Mouse (Mus musculus): ENCODE measurements around the gene Cd81. TPM values are rescaled to one million over a fixed set of nuclear protein-coding genes. Genes with fewer than 3 reads are reported as not detected.

Gene Cd81
- polyA plus RNA-seq, 2 experiments = 48.0 to 120 TPM

- DNase-seq (ENCODE audit: low read depth in 3 of 3, low spot score in 3 of 3) = no peak
Observed at GRCm38 (mm10) chr7:143077351-143077750, 24.8 kb downstream of the Cd81 start.

GRCm38 (mm10) chr7:143082024-143082423, 29.5 kb downstream of the Cd81 start:
- no peaks in the 10 kb centered on the region for H3K4me1 ChIP-seq (replicated peaks; ENCODE audit: control insufficient read depth in 2 of 2, insufficient read depth in 2 of 2, low read length in 1 of 2)
- no peak overlapping the region for H3K4me2 ChIP-seq (ENCODE audit: low read depth)
- no peak overlapping the region for H3K27ac ChIP-seq
- H3K9me3 ChIP-seq (ENCODE audit: control insufficient read depth, low read length) = no peaks in the 10 kb centered on the region
- 28% methylated on average over 6 of the region's 6 CpGs for WGBS (ENCODE audit: insufficient replicate concordance)
- no peaks in the 10 kb centered on the region for H3K27me3 ChIP-seq (ENCODE audit: control insufficient read depth, insufficient read depth, low read length)
- no peak for TF ChIP-seq CTCF (IDR thresholded peaks at IDR 0.05; ENCODE audit: low read depth)
- TF ChIP-seq EP300 (IDR thresholded peaks at IDR 0.05; ENCODE audit: low read depth) = no peak
- no peak overlapping the region for H3K4me3 ChIP-seq (ENCODE audit: insufficient read depth in 1 of 2, low read depth in 2 of 2, low read length in 2 of 2)
- H3K36me3 ChIP-seq (replicated peaks; ENCODE audit: control insufficient read depth, insufficient read depth, low read depth) = no peaks in the 10 kb centered on the region
- no peak for ATAC-seq (ENCODE audit: insufficient read depth)
- no peak overlapping the region for H3K9ac ChIP-seq (replicated peaks)
- DNase-seq (ENCODE audit: low read depth in 3 of 3, low spot score in 3 of 3) = no peak

More at GRCm38 (mm10) chr7:143077351-143077750, 24.8 kb downstream of the Cd81 start:
- 69% methylated on average over 2 of the region's 2 CpGs for WGBS (ENCODE audit: insufficient replicate concordance)
- no peaks in the 10 kb centered on the region for H3K27me3 ChIP-seq (ENCODE audit: control insufficient read depth, insufficient read depth, low read length)
- H3K4me3 ChIP-seq (ENCODE audit: insufficient read depth in 1 of 2, low read depth in 2 of 2, low read length in 2 of 2) = no peak overlapping the region
- no peaks in the 10 kb centered on the region for H3K36me3 ChIP-seq (replicated peaks; ENCODE audit: control insufficient read depth, insufficient read depth, low read depth)
- no peak for TF ChIP-seq CTCF (IDR thresholded peaks at IDR 0.05; ENCODE audit: low read depth)
- no peak for TF ChIP-seq EP300 (IDR thresholded peaks at IDR 0.05; ENCODE audit: low read depth)
- no peaks in the 10 kb centered on the region for H3K4me1 ChIP-seq (replicated peaks; ENCODE audit: control insufficient read depth in 2 of 2, insufficient read depth in 2 of 2, low read length in 1 of 2)
- ATAC-seq (ENCODE audit: insufficient read depth) = no peak
- H3K9ac ChIP-seq (replicated peaks) = no peak overlapping the region
- H3K27ac ChIP-seq = no peak overlapping the region
- no peaks in the 10 kb centered on the region for H3K9me3 ChIP-seq (ENCODE audit: control insufficient read depth, low read length)
- no peak overlapping the region for H3K4me2 ChIP-seq (ENCODE audit: low read depth)

- TF ChIP-seq EP300 (IDR thresholded peaks at IDR 0.05; ENCODE audit: low read depth) = no peak
- no peak for TF ChIP-seq CTCF (IDR thresholded peaks at IDR 0.05; ENCODE audit: low read depth)
- no peaks in the 10 kb centered on the region for H3K4me1 ChIP-seq (replicated peaks; ENCODE audit: control insufficient read depth in 2 of 2, insufficient read depth in 2 of 2, low read length in 1 of 2)
- no peak for DNase-seq (ENCODE audit: low read depth in 3 of 3, low spot score in 3 of 3)
- H3K4me2 ChIP-seq (ENCODE audit: low read depth) = no peak overlapping the region
- no peaks in the 10 kb centered on the region for H3K36me3 ChIP-seq (replicated peaks; ENCODE audit: control insufficient read depth, insufficient read depth, low read depth)
- no peak for ATAC-seq (ENCODE audit: insufficient read depth)
- 32% methylated on average over 2 of the region's 2 CpGs for WGBS (ENCODE audit: insufficient replicate concordance)
- no peaks in the 10 kb centered on the region for H3K27me3 ChIP-seq (ENCODE audit: control insufficient read depth, insufficient read depth, low read length)
- H3K9ac ChIP-seq (replicated peaks) = no peak overlapping the region
- H3K9me3 ChIP-seq (ENCODE audit: control insufficient read depth, low read length) = no peaks in the 10 kb centered on the region
- H3K4me3 ChIP-seq (ENCODE audit: insufficient read depth in 1 of 2, low read depth in 2 of 2, low read length in 2 of 2) = no peak overlapping the region
- H3K27ac ChIP-seq = no peak overlapping the region
Observed at GRCm38 (mm10) chr7:143083708-143084107, 31.2 kb downstream of the Cd81 start.

- ATAC-seq (ENCODE audit: insufficient read depth) = peak; percentile 47; the same call in 1 of the 2 replicates
- no peak overlapping the region for H3K4me2 ChIP-seq (ENCODE audit: low read depth)
- H3K4me3 ChIP-seq (ENCODE audit: insufficient read depth in 1 of 2, low read depth in 2 of 2, low read length in 2 of 2) = no peak overlapping the region
- H3K4me1 ChIP-seq (replicated peaks; ENCODE audit: control insufficient read depth in 2 of 2, insufficient read depth in 2 of 2, low read length in 1 of 2) = no peaks in the 10 kb centered on the region
- H3K9me3 ChIP-seq (ENCODE audit: control insufficient read depth, low read length) = no peaks in the 10 kb centered on the region
- TF ChIP-seq CTCF (IDR thresholded peaks at IDR 0.05; ENCODE audit: low read depth) = peak; percentile 89
- no peak for TF ChIP-seq EP300 (IDR thresholded peaks at IDR 0.05; ENCODE audit: low read depth)
- no peak overlapping the region for H3K9ac ChIP-seq (replicated peaks)
- peak in 1 of 3 experiments; percentile 44 for DNase-seq (ENCODE audit: low read depth in 3 of 3, low spot score in 3 of 3)
- H3K27ac ChIP-seq = no peak overlapping the region
- WGBS (ENCODE audit: insufficient replicate concordance) = 39% methylated on average over 2 of the region's 2 CpGs
- no peaks in the 10 kb centered on the region for H3K36me3 ChIP-seq (replicated peaks; ENCODE audit: control insufficient read depth, insufficient read depth, low read depth)
- H3K27me3 ChIP-seq (ENCODE audit: control insufficient read depth, insufficient read depth, low read length) = no peaks in the 10 kb centered on the region
Observed at GRCm38 (mm10) chr7:143086366-143086765, 33.8 kb downstream of the Cd81 start.

GRCm38 (mm10) chr7:143087070-143087579, 34.6 kb downstream of the Cd81 start:
- Histone ChIP-seq H3K27ac (no peak overlapping the region), H3K4me1 (replicated peaks; ENCODE audit: control insufficient read depth in 2 of 2, insufficient read depth in 2 of 2, low read length in 1 of 2) (no peaks in the 10 kb centered on the region), H3K4me2 (ENCODE audit: low read depth) (no peak overlapping the region), H3K9me3 (ENCODE audit: control insufficient read depth, low read length) (no peaks in the 10 kb centered on the region), H3K27me3 (ENCODE audit: control insufficient read depth, insufficient read depth, low read length) (no peaks in the 10 kb centered on the region), H3K36me3 (replicated peaks; ENCODE audit: control insufficient read depth, insufficient read depth, low read depth) (no peaks in the 10 kb centered on the region), H3K4me3 (ENCODE audit: insufficient read depth in 1 of 2, low read depth in 2 of 2, low read length in 2 of 2) (no peak overlapping the region), H3K9ac (replicated peaks) (no peak overlapping the region)
- DNase-seq (ENCODE audit: low read depth in 3 of 3, low spot score in 3 of 3) (no peak), ATAC-seq (ENCODE audit: insufficient read depth) (peak; percentile 32; the same call in 1 of the 2 replicates)
- WGBS (ENCODE audit: insufficient replicate concordance) = 49% methylated on average over 4 of the region's 4 CpGs
- peak; percentile 60 for TF ChIP-seq CTCF (IDR thresholded peaks at IDR 0.05; ENCODE audit: low read depth)
- no peak for TF ChIP-seq EP300 (IDR thresholded peaks at IDR 0.05; ENCODE audit: low read depth)
